Mouse (Mus musculus) lung, embryonic 16.5 days (tissue): ENCODE data around the gene Grin3b. TPM values are rescaled to one million over a fixed set of nuclear protein-coding genes. Genes with fewer than 3 reads are reported as not detected.

Experiments
- ATAC-seq: fragments of 200-750 bp; cut with Nextera tagmentation; 2 replicates; pipeline ENCODE4 v1.8.0; 2017; ENCODE audit warnings: low read depth, mild to moderate bottlenecking, moderate library complexity
- H3K27ac ChIP-seq: fragments of 300-500 bp; sonication (generic); 2 replicates; pipeline ENCODE4 v1.5.1; 2014; ENCODE audit warnings: mild to moderate bottlenecking, control low read depth, low read length
- H3K27me3 ChIP-seq: fragments of 300-500 bp; sonication (generic); 2 replicates; pipeline ENCODE4 v1.6.1; 2014; ENCODE audit warnings: low read depth, low read length, mixed read lengths; ENCODE audit not compliant: control insufficient read depth, insufficient read depth
- H3K36me3 ChIP-seq: fragments of 300-500 bp; sonication (generic); 2 replicates; pipeline ENCODE4 v1.6.1; 2014; ENCODE audit warnings: low read length; ENCODE audit not compliant: control insufficient read depth, insufficient read depth
- H3K4me1 ChIP-seq: fragments of 300-500 bp; sonication (generic); replicated peaks from 2 replicates; pipeline ENCODE4 v1.6.1; 2014; ENCODE audit warnings: low read length, mixed read lengths; ENCODE audit not compliant: control insufficient read depth, insufficient read depth
- H3K4me2 ChIP-seq: fragments of 300-500 bp; sonication (generic); 2 replicates; pipeline ENCODE4 v1.6.1; 2014; ENCODE audit warnings: low read depth, low read length, control low read depth
- H3K4me3 ChIP-seq: fragments of 300-500 bp; sonication (generic); 2 replicates; pipeline ENCODE4 v1.5.1; 2014; ENCODE audit warnings: mild to moderate bottlenecking, low read length, control low read depth
- H3K9ac ChIP-seq: fragments of 300-500 bp; sonication (generic); 2 replicates; pipeline ENCODE4 v1.6.1; 2014; ENCODE audit warnings: low read length, control low read depth
- H3K9me3 ChIP-seq: fragments of 300-500 bp; sonication (generic); 2 replicates; pipeline ENCODE4 v1.6.1; 2016; ENCODE audit warnings: low read length; ENCODE audit not compliant: control insufficient read depth
- WGBS: fragments of 180-500 bp; shearing (Covaris S2); extraction: QIAGEN DNeasy Blood & Tissue Kit; methylation state at CpG from one replicate; pipeline ENCODE4 v1.1.7; 2014; 5-methylcytosine and 5-hydroxymethylcytosine counted together
- polyA plus RNA-seq: library from polyadenylated mRNA; unstranded; fragments of >200 nt; fragmentation: Nextera tagmentation; extraction: Ambion mirVana; gene quantifications from 2 replicates; pipeline ENCODE4 v1.2.1, GENCODE M21; 2015

Gene Grin3b
- polyA plus RNA-seq, 1 experiment from 2014 or later, result 0.25 TPM

GRCm38 (mm10) chr10:79945507-79946234 lies 24.8 kb upstream of the Grin3b start:
- no peak overlapping the region for H3K4me3 ChIP-seq
- peaks cover 31% of the 10 kb centered on the region for H3K4me1 ChIP-seq
- ATAC-seq, result peak; percentile 83
- WGBS, result 28% methylated on average over 16 of the region's 16 CpGs
- peak overlapping the region; percentile 56 for H3K9ac ChIP-seq
- H3K27ac ChIP-seq, result peak overlapping the region; percentile 93
- no peaks in the 10 kb centered on the region for H3K27me3 ChIP-seq
- peaks cover 11% of the 10 kb centered on the region; the same call in 1 of the 2 replicates for H3K36me3 ChIP-seq
- H3K4me2 ChIP-seq, result peak overlapping the region; percentile 27; the same call in 1 of the 2 replicates
- H3K9me3 ChIP-seq, result no peaks in the 10 kb centered on the region

- peaks cover 31% of the 10 kb centered on the region for H3K4me1 ChIP-seq
- 31% methylated on average over 7 of the region's 7 CpGs for WGBS
- peak overlapping the region; percentile 93; the same call in 1 of the 2 replicates for H3K27ac ChIP-seq
- H3K36me3 ChIP-seq, result peaks cover 20% of the 10 kb centered on the region
- no peaks in the 10 kb centered on the region for H3K9me3 ChIP-seq
- peak overlapping the region; percentile 34; the same call in 1 of the 2 replicates for H3K9ac ChIP-seq
- H3K4me3 ChIP-seq, result no peak overlapping the region
- no peak overlapping the region; the same call in 1 of the 2 replicates for H3K4me2 ChIP-seq
- ATAC-seq, result peak; percentile 24; the same call in 1 of the 2 replicates
- no peaks in the 10 kb centered on the region for H3K27me3 ChIP-seq
Measured at GRCm38 (mm10) chr10:79946752-79947322, 23.7 kb upstream of the Grin3b start.

- H3K4me1 ChIP-seq, result peaks cover 31% of the 10 kb centered on the region
- H3K36me3 ChIP-seq, result peaks cover 18% of the 10 kb centered on the region
- ATAC-seq, result no peak
- no peak overlapping the region for H3K27ac ChIP-seq
- no peak overlapping the region for H3K4me3 ChIP-seq
- no peak overlapping the region for H3K9ac ChIP-seq
- 60% methylated on average over 6 of the region's 6 CpGs for WGBS
- no peaks in the 10 kb centered on the region for H3K9me3 ChIP-seq
- H3K4me2 ChIP-seq, result no peak overlapping the region
- no peaks in the 10 kb centered on the region for H3K27me3 ChIP-seq
Measured at GRCm38 (mm10) chr10:79947502-79947901, 23.0 kb upstream of the Grin3b start.

- H3K4me1 ChIP-seq, result peaks cover 21% of the 10 kb centered on the region
- no peak overlapping the region for H3K27ac ChIP-seq
- H3K36me3 ChIP-seq, result peaks cover 18% of the 10 kb centered on the region
- H3K27me3 ChIP-seq, result no peaks in the 10 kb centered on the region
- H3K4me2 ChIP-seq, result no peak overlapping the region
- H3K9ac ChIP-seq, result no peak overlapping the region
- 84% methylated on average over 4 of the region's 4 CpGs for WGBS
- H3K4me3 ChIP-seq, result no peak overlapping the region
- H3K9me3 ChIP-seq, result no peaks in the 10 kb centered on the region
- ATAC-seq, result no peak
Measured at GRCm38 (mm10) chr10:79949873-79950272, 20.6 kb upstream of the Grin3b start.

GRCm38 (mm10) chr10:79950661-79951060 lies 19.9 kb upstream of the Grin3b start:
- Histone ChIP-seq H3K36me3 (peaks cover 18% of the 10 kb centered on the region), H3K9ac (no peak overlapping the region)

GRCm38 (mm10) chr10:79953946-79954345 lies 16.6 kb upstream of the Grin3b start:
- peak; percentile 29; the same call in 1 of the 2 replicates for ATAC-seq
- Histone ChIP-seq H3K36me3 (peaks cover 18% of the 10 kb centered on the region), H3K4me2 (no peak overlapping the region), H3K27ac (no peak overlapping the region), H3K27me3 (no peaks in the 10 kb centered on the region), H3K9ac (no peak overlapping the region), H3K4me1 (peaks cover 6% of the 10 kb centered on the region), H3K4me3 (no peak overlapping the region), H3K9me3 (no peaks in the 10 kb centered on the region)
- 78% methylated on average over 6 of the region's 6 CpGs for WGBS

More at GRCm38 (mm10) chr10:79950661-79951060, 19.9 kb upstream of the Grin3b start:
- no peak for ATAC-seq
- Histone ChIP-seq H3K4me2 (no peak overlapping the region), H3K27me3 (no peaks in the 10 kb centered on the region), H3K9me3 (no peaks in the 10 kb centered on the region), H3K27ac (no peak overlapping the region), H3K4me1 (peaks cover 14% of the 10 kb centered on the region), H3K4me3 (no peak overlapping the region)
- 80% methylated on average over 18 of the region's 18 CpGs for WGBS

- peaks cover 8% of the 10 kb centered on the region for H3K4me1 ChIP-seq
- peaks cover 11% of the 10 kb centered on the region for H3K36me3 ChIP-seq
- H3K9me3 ChIP-seq, result no peaks in the 10 kb centered on the region
- WGBS, result 61% methylated on average over 9 of the region's 9 CpGs
- H3K4me2 ChIP-seq, result no peak overlapping the region
- no peak overlapping the region for H3K4me3 ChIP-seq
- no peaks in the 10 kb centered on the region for H3K27me3 ChIP-seq
- no peak overlapping the region for H3K9ac ChIP-seq
- no peak overlapping the region for H3K27ac ChIP-seq
- no peak for ATAC-seq
Measured at GRCm38 (mm10) chr10:79955691-79956090, 14.8 kb upstream of the Grin3b start.

GRCm38 (mm10) chr10:79956643-79957154 lies 13.8 kb upstream of the Grin3b start:
- WGBS, result 16% methylated on average over 4 of the region's 4 CpGs
- Histone ChIP-seq H3K27ac (no peak overlapping the region), H3K9ac (peak overlapping the region; percentile 15; the same call in 1 of the 2 replicates), H3K4me1 (peaks cover 16% of the 10 kb centered on the region), H3K4me2 (no peak overlapping the region), H3K4me3 (no peak overlapping the region), H3K27me3 (no peaks in the 10 kb centered on the region), H3K9me3 (no peaks in the 10 kb centered on the region), H3K36me3 (peaks cover 1% of the 10 kb centered on the region)
- ATAC-seq, result no peak

GRCm38 (mm10) chr10:79958140-79958816 lies 12.2 kb upstream of the Grin3b start:
- H3K36me3 ChIP-seq, result peaks cover 6% of the 10 kb centered on the region; the same call in 1 of the 2 replicates
- no peaks in the 10 kb centered on the region for H3K9me3 ChIP-seq
- WGBS, result 13% methylated on average over 21 of the region's 21 CpGs
- H3K4me2 ChIP-seq, result peak overlapping the region; percentile 39
- H3K4me1 ChIP-seq, result peaks cover 16% of the 10 kb centered on the region
- H3K27ac ChIP-seq, result no peak overlapping the region
- H3K4me3 ChIP-seq, result no peak overlapping the region
- no peak for ATAC-seq
- no peak overlapping the region for H3K9ac ChIP-seq
- no peaks in the 10 kb centered on the region for H3K27me3 ChIP-seq
